Mouse (Mus musculus) central nervous system, embryonic 14 days (tissue): Measurements from ENCODE around the gene Dhx8. TPM values are rescaled to one million over a fixed set of nuclear protein-coding genes. Genes with fewer than 3 reads are reported as not detected.

Experiments used
- polyA plus RNA-seq: library from polyadenylated mRNA; depleted of rRNA; stranded (reverse); fragments of >200 nt; gene quantifications from 2 replicates; pipeline ENCODE4 v1.2.3, GENCODE M21; 2012; rRNA removed

Dhx8 gene
- 28.3 and 28.8 TPM in 2 replicates for polyA plus RNA-seq

GRCm38 (mm10) chr11:101732518-101733440 is at the start of gene Dhx8:
Gene Dhx8, plus strand, starts transcription at chr11:101732919.

GRCm38 (mm10) chr11:101785143-101785851 is 52.6 kb downstream of the Dhx8 start, which contains the start of gene Etv4:
Gene Etv4, minus strand, starts transcription at chr11:101785371.

Other genes with a start within 250 kb of the Dhx8 start
- 5.7 and 7.4 TPM in 2 replicates for gene Brca1, start 181.0 kb upstream of the Dhx8 start, polyA plus RNA-seq
- 99.6 and 115 TPM in 2 replicates for gene Nbr1, start 180.8 kb upstream of the Dhx8 start, polyA plus RNA-seq
- 5.3 and 5.6 TPM in 2 replicates for gene Tmem106a, start 150.7 kb upstream of the Dhx8 start, polyA plus RNA-seq
- gene Gm11634, start 133.7 kb upstream of the Dhx8 start, polyA plus RNA-seq: not detected in 2 replicates
- gene Rdm1, start 105.7 kb upstream of the Dhx8 start, polyA plus RNA-seq: 20.6 and 22.5 TPM in 2 replicates
- 20.9 and 41.3 TPM in 2 replicates for gene Arl4d, start 67.4 kb upstream of the Dhx8 start, polyA plus RNA-seq
- gene Etv4, start 52.5 kb downstream of the Dhx8 start, polyA plus RNA-seq: 9.6 and 15.7 TPM in 2 replicates
- gene Meox1, start 161.5 kb downstream of the Dhx8 start, polyA plus RNA-seq: 0.43 and 2.9 TPM in 2 replicates
- gene Sost, start 234.1 kb downstream of the Dhx8 start, polyA plus RNA-seq: 0.24 and 0.29 TPM in 2 replicates